Comparison of ENCODE assay signal across 20 mouse cellular contexts in genomic region chr11:21303619-21304018, GRCm38 (mm10).
"Had no signal": no experiment of that assay in that cellular context is flagged by ENCODE, and none has a peak within 500 bp of the region (broad histone marks: within the 10 kb centered on the region; RNA-seq: fewer than 3 reads in every experiment).

No protein-coding gene starts in this region.

- H3K4me3 ChIP-seq: layer of hippocampus, adult 2 months; limb, embryonic 10.5 days; limb, embryonic 13.5 days; liver, embryonic 13.5 days; neural tube, embryonic 13.5 days; stomach, embryonic 15.5 days had no signal

- DNase-seq: kidney, adult 18-20 months; kidney, adult 9 months; kidney, postnatal 25 days; layer of hippocampus, postnatal 36 days; liver; liver, embryonic 13.5 days; lung, embryonic 14.5 days; midbrain, embryonic 14.5 days; retina, postnatal 1 day; right cerebral cortex, postnatal 25 days; spleen, adult 18-20 months; thymus, postnatal 25 days had no signal

- H3K27ac ChIP-seq: layer of hippocampus, adult 2 months; limb, embryonic 10.5 days; limb, embryonic 13.5 days; liver, embryonic 13.5 days; macrophage; neural tube, embryonic 13.5 days; stomach, embryonic 15.5 days had no signal

- ATAC-seq: intestine, embryonic 16.5 days; lung, postnatal 0 days had no signal
